Mouse (Mus musculus) embryonic facial prominence, embryonic 14.5 days (tissue): ENCODE results near the gene Thap12. TPM values are rescaled to one million over a fixed set of nuclear protein-coding genes. Genes with fewer than 3 reads are reported as not detected.

ENCODE experiments used
- ATAC-seq: fragments of 200-750 bp; cut with Nextera tagmentation; 2 replicates; pipeline ENCODE4 v1.8.0; 2017; ENCODE audit warnings: low read depth, moderate number of reproducible peaks, moderate TSS enrichment
- DNase-seq: peaks from one replicate; pipeline ENCODE4 v3.0.0-alpha.2; 2015; ENCODE audit warnings: low spot score
- H3K27ac ChIP-seq: fragments of 300-500 bp; sonication (generic); replicated peaks from 2 replicates; pipeline ENCODE4 v1.5.1; 2014; ENCODE audit warnings: low read depth, mild to moderate bottlenecking, low read length, moderate library complexity
- H3K27me3 ChIP-seq: fragments of 300-500 bp; sonication (generic); replicated peaks from 2 replicates; pipeline ENCODE4 v1.6.1; 2014; ENCODE audit warnings: low read length; ENCODE audit not compliant: control insufficient read depth, insufficient read depth
- H3K36me3 ChIP-seq: fragments of 300-500 bp; sonication (generic); 2 replicates; pipeline ENCODE4 v1.6.1; 2014; ENCODE audit warnings: low read length, mixed read lengths; ENCODE audit not compliant: control insufficient read depth, insufficient read depth
- H3K4me1 ChIP-seq: fragments of 300-500 bp; sonication (generic); 2 replicates; pipeline ENCODE4 v1.6.1; 2014; ENCODE audit warnings: antibody characterized with exemption, low read length; ENCODE audit not compliant: control insufficient read depth, insufficient read depth
- H3K4me2 ChIP-seq: fragments of 300-500 bp; sonication (generic); 2 replicates; pipeline ENCODE4 v1.6.1; 2014; ENCODE audit warnings: low read depth, mild to moderate bottlenecking, low read length, moderate library complexity, mixed read lengths
- H3K4me3 ChIP-seq: fragments of 300-500 bp; sonication (generic); 2 replicates; pipeline ENCODE4 v1.5.1; 2014; ENCODE audit warnings: low read depth, mild to moderate bottlenecking, low read length
- H3K9ac ChIP-seq: fragments of 300-500 bp; sonication (generic); 2 replicates; pipeline ENCODE4 v1.6.1; 2014; ENCODE audit warnings: low read depth, mild to moderate bottlenecking, low read length, moderate library complexity, mixed read lengths
- H3K9me3 ChIP-seq: fragments of 300-500 bp; sonication (generic); 2 replicates; pipeline ENCODE4 v1.6.1; 2016; ENCODE audit warnings: low read length; ENCODE audit not compliant: control insufficient read depth
- WGBS: fragments of 180-500 bp; shearing (Covaris S2); extraction: QIAGEN DNeasy Blood & Tissue Kit; methylation state at CpG from one replicate; pipeline ENCODE4 v1.1.7; 2014; 5-methylcytosine and 5-hydroxymethylcytosine counted together
- polyA plus RNA-seq: library from polyadenylated mRNA; unstranded; fragments of >200 nt; fragmentation: Nextera tagmentation; extraction: Ambion mirVana; gene quantifications from 2 replicates; pipeline ENCODE4 v1.2.1, GENCODE M21; 2014

The Thap12 gene
- polyA plus RNA-seq, 1 experiment from 2014 or later: 58.0 TPM

DNA sequence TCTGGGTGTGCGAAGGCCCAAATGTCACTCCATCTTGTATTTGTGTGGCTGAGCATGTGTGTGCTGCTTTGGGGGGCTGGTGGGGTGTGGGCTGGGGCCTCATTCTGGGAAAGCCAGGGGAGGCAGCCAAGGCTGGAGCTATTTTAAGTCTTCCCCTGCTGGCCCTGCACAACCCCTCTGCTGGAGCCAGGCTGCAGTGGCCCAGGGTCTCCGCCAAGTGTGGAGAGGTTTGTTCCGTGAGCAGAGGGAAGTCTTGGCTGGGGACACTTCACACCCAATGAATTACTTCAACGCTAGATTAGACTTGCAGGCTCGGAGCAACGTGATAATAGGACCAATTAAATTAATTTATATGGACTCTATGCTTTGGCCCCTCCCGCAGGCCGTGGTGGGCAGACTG lies 49.8 kb downstream of the Thap12 start:
- ATAC-seq: no peak

DNA sequence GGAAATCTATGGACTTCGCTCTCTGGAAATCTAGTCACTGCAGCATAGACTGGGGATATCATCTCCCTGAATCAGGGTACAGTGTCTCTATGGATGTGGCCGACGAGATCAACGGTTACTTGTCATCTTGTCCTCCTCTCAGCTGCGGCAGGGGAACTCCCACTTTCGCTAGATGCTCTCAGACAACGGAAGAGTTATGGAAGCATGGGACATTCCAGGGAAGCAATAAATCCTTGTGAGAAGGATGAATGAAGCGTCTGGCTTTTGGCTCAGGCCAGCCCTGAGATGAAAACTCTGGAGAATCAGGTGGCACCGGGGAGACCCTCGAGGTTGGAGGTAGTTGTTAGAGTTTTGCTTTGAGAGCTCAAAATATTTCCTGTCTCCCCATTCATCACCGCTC lies 53.1 kb downstream of the Thap12 start:
- no peak for ATAC-seq
- 84% methylated on average over 11 of the region's 11 CpGs for WGBS
- no peak for DNase-seq

More for the DNA sequence above, 49.8 kb downstream of the Thap12 start:
- H3K9ac ChIP-seq: no peak overlapping the region
- no peaks in the 10 kb centered on the region for H3K27me3 ChIP-seq
- WGBS: 80% methylated on average over 8 of the region's 8 CpGs
- no peak overlapping the region for H3K4me3 ChIP-seq
- no peak for DNase-seq
- no peak overlapping the region for H3K4me2 ChIP-seq
- no peak overlapping the region for H3K27ac ChIP-seq
- peaks cover 13% of the 10 kb centered on the region for H3K4me1 ChIP-seq
- H3K36me3 ChIP-seq: no peaks in the 10 kb centered on the region
- no peaks in the 10 kb centered on the region for H3K9me3 ChIP-seq

DNA sequence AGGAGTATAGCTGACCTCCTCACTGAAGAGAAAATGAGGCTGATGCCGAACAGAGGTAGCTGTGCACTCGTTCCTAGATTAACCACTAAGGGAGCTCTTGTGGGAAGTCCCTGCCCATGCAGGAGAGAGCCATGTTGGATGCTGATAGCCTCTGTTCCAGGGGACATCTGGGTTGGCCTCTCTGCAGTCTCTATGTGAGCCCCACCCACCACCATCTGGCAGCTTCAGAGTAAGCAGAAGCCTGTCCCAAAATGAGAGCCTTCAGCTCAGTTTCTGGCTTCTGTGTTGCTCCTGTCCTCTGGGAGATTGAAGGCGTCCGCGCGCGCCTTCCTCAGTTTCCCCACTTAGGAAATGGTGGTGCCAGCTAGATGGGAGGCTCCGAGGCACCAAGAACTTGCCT lies 53.7 kb downstream of the Thap12 start:
- Histone ChIP-seq H3K4me2 (no peak overlapping the region), H3K9ac (no peak overlapping the region), H3K27ac (no peak overlapping the region), H3K4me3 (no peak overlapping the region), H3K4me1 (peaks cover 7% of the 10 kb centered on the region), H3K27me3 (no peaks in the 10 kb centered on the region), H3K9me3 (no peaks in the 10 kb centered on the region), H3K36me3 (no peaks in the 10 kb centered on the region)
- WGBS: 71% methylated on average over 8 of the region's 8 CpGs
- ATAC-seq (no peak), DNase-seq (no peak)

More for the DNA sequence above, 53.1 kb downstream of the Thap12 start:
- no peak overlapping the region for H3K4me2 ChIP-seq
- H3K36me3 ChIP-seq: no peaks in the 10 kb centered on the region
- no peak overlapping the region for H3K27ac ChIP-seq
- H3K27me3 ChIP-seq: no peaks in the 10 kb centered on the region
- peaks cover 7% of the 10 kb centered on the region for H3K4me1 ChIP-seq
- H3K4me3 ChIP-seq: no peak overlapping the region
- no peaks in the 10 kb centered on the region for H3K9me3 ChIP-seq
- no peak overlapping the region for H3K9ac ChIP-seq

DNA sequence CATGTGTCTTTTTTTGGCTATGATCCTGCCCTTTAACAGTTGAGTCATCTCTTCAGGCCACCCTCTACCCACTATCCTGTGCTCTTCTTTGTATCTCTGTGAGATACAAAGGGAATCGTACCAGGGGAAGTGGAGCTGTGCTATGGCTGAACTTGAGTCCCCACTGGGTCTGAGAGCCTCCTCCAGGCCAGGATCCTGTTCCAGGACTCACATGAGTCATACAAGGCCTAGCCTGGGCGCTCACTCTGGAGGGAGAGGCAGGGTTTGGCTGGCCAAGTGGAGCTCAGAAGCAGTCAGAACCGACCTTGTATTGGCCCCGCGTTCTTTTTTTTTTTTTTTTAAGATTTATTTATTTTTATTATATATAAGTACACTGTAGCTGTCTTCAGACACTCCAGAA lies 57.2 kb downstream of the Thap12 start:
- Histone ChIP-seq H3K9ac (no peak overlapping the region), H3K4me3 (no peak overlapping the region), H3K4me1 (peaks cover 2% of the 10 kb centered on the region), H3K27ac (no peak overlapping the region), H3K36me3 (no peaks in the 10 kb centered on the region), H3K27me3 (no peaks in the 10 kb centered on the region), H3K4me2 (no peak overlapping the region), H3K9me3 (no peaks in the 10 kb centered on the region)
- DNase-seq: no peak
- ATAC-seq: no peak
- WGBS: 83% methylated on average over 5 of the region's 5 CpGs

DNA sequence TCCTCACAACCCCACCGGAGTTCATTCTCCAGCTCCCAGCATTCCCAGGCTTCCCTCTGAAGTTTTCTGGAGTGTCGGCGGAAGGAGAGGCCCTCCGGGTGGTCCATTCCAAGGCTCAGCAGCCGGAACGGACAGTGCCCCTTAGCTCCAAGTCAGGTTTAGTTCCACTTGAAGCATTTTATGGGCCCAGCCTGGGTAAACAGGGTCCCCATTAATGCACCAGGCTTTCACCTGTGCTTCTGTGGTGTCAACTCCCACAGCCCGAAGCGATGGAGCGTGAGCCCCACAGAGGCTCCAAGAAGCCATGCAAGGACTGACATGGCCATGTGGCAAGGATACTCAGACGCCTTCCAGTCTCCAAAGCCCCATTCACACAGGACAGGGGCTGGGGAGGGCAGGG lies 61.0 kb downstream of the Thap12 start:
- no peaks in the 10 kb centered on the region for H3K27me3 ChIP-seq

DNA sequence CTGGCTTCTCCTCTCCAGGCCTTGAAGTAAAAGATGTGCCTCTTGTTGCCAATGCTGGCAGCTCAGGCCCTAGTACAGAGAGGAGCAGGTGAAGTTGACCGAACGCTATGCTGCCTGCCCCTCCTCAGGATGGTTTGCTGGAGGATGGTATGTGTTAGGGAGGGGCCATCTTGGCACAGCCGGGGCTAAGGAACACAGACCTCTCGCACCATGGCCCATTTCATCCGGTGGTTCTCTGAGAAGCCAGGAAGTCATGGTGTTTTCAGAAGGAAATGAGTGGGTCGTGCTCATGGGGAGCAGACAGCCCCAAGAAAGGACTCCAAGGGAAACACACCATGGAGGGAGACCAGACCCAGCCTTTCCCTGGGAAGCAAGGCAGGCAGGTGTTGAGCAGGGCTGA lies 64.4 kb downstream of the Thap12 start:
- Histone ChIP-seq H3K36me3 (no peaks in the 10 kb centered on the region), H3K9ac (no peak overlapping the region), H3K27ac (no peak overlapping the region), H3K4me1 (peaks cover 19% of the 10 kb centered on the region), H3K27me3 (no peaks in the 10 kb centered on the region), H3K4me2 (no peak overlapping the region), H3K4me3 (no peak overlapping the region), H3K9me3 (no peaks in the 10 kb centered on the region)
- DNase-seq: no peak
- no peak for ATAC-seq
- WGBS: 75% methylated on average over 6 of the region's 6 CpGs

More for the DNA sequence above, 61.0 kb downstream of the Thap12 start:
- WGBS: 92% methylated on average over 10 of the region's 10 CpGs
- Histone ChIP-seq H3K4me3 (no peak overlapping the region), H3K9ac (no peak overlapping the region), H3K27ac (no peak overlapping the region), H3K9me3 (no peaks in the 10 kb centered on the region), H3K4me1 (no peaks in the 10 kb centered on the region; the same call in 1 of the 2 replicates), H3K4me2 (no peak overlapping the region), H3K36me3 (no peaks in the 10 kb centered on the region)
- no peak for DNase-seq
- ATAC-seq: no peak

Other genes with a start within 250 kb of the Thap12 start
- 9.7 and 10.6 TPM in 2 replicates for gene Lrrc32, start 213.8 kb upstream of the Thap12 start, polyA plus RNA-seq
- 34.0 and 34.1 TPM in 2 replicates for gene Emsy, start 46.3 kb upstream of the Thap12 start, polyA plus RNA-seq
- 20.1 and 20.2 TPM in 2 replicates for gene Wnt11, start 132.0 kb downstream of the Thap12 start, polyA plus RNA-seq